Mouse (Mus musculus): ENCODE data around the gene Dcun1d2. TPM values are rescaled to one million over a fixed set of nuclear protein-coding genes. Genes with fewer than 3 reads are reported as not detected.

Gene Dcun1d2
- polyA plus RNA-seq, 1 experiment from 2014 or later, result 14.4 TPM

DNA sequence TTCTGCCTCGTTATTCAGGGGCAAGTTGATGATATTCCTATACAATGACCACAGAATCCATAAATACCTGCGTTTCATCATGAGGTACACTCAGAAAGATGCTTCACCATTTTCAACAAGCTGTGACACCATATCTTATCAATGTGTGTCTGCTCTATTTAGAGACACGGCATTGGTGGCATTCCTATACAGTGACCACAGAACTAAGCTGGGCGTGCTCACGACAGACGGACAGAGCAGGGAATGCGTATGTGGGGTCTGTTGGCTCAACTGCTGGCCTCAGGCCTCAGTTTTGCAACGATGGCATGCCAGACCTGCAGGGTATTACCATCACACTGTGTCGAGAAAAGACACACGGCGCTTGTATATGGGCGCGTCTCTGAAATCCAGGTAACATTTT is 35.1 kb downstream of the Dcun1d2 start:
- H3K36me3 ChIP-seq, result peaks cover 24% of the 10 kb centered on the region
- H3K4me1 ChIP-seq, result no peaks in the 10 kb centered on the region
- no peaks in the 10 kb centered on the region for H3K9me3 ChIP-seq (replicated peaks)
- no peak overlapping the region for H3K4me2 ChIP-seq
- no peak overlapping the region for H3K27ac ChIP-seq
- WGBS (ENCODE audit: insufficient replicate concordance), result 73% methylated on average over 13 of the region's 13 CpGs
- no peak overlapping the region for H3K4me3 ChIP-seq
- no peak overlapping the region for H3K9ac ChIP-seq
- ATAC-seq, result no peak
- H3K27me3 ChIP-seq (replicated peaks), result no peaks in the 10 kb centered on the region; the same call in 1 of the 2 replicates

DNA sequence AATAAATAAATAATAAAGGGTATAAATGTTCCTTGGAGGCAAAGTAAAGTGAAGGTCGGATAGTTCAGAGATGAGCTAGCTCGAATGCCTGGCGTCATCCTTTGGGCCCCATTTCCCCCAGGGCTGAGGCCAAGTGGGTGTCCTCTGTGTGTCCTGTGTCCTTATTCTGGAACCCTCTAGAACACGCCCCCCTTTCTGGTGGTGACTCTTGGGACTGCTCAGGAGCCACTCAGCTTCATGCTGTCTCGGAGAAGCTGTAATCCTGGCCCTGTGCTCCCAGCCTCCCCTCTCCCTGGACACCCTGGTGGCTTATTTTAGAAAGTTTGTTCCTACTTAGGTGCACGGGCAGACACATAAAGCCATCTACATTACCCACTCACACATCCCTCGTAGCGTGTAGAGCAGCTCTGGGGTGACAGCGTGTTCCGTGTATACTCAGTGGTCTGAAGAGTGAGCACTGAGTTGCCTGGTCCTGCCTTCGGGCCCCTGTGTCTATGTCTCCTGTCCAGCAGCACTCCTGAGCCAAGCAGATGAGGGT is 43.5 kb downstream of the Dcun1d2 start:
- Histone ChIP-seq H3K4me2 (no peak overlapping the region), H3K4me1 (no peaks in the 10 kb centered on the region), H3K27ac (no peak overlapping the region), H3K4me3 (no peak overlapping the region), H3K36me3 (no peaks in the 10 kb centered on the region), H3K9ac (no peak overlapping the region), H3K27me3 (replicated peaks) (peaks cover 18% of the 10 kb centered on the region; the same call in 1 of the 2 replicates), H3K9me3 (replicated peaks) (no peaks in the 10 kb centered on the region)
- 70% methylated on average over 11 of the region's 11 CpGs for WGBS (ENCODE audit: insufficient replicate concordance)
- no peak for ATAC-seq

DNA sequence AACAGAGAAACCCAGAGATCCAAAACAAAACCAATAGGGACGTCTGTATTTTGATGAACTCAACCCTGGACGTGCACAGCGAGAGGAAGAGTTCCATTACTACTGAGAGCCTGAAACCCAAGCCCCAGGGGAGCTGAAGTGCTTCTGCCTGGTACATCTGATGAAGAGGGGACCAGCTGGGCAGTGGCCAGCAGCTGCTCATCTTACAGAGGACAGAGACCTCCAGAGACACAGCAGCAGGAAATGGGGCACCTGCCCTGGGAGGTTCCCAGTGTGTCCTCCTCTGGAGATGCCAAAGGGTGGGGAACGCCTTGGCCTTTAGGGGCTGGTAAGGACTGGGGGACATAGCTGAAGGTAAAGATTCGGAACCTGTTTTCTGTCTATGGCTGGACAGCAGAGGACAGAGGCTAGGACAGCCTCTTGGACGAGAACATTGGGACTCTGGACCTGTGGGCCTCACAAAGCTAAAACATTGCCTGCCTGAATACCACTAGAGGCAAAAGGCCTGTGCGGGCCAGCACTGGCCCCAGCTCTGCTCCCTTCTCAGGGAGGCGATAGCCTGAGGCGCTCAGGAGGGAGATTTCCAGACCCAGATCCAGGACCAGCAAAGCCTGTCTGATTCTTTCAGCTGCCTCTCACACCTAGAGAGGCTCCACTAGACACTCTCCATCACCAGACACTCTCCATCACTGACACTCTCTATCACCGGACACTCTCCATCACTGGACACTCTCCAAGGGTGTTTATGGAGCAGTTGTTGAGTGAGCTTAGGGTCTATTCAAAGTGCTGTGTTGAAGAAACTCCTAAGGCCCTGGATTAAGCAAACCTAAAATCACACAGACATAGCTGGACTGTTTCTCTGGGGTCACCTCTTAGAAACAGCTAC is 44.7 kb downstream of the Dcun1d2 start:
- H3K9me3 ChIP-seq (replicated peaks), result no peaks in the 10 kb centered on the region
- no peak overlapping the region for H3K27ac ChIP-seq
- no peak overlapping the region for H3K4me2 ChIP-seq
- no peaks in the 10 kb centered on the region for H3K4me1 ChIP-seq
- peaks cover 18% of the 10 kb centered on the region; the same call in 1 of the 2 replicates for H3K27me3 ChIP-seq (replicated peaks)
- H3K4me3 ChIP-seq, result no peak overlapping the region
- H3K9ac ChIP-seq, result no peak overlapping the region
- ATAC-seq, result no peak
- no peaks in the 10 kb centered on the region for H3K36me3 ChIP-seq
- 65% methylated on average over 10 of the region's 10 CpGs for WGBS (ENCODE audit: insufficient replicate concordance)

DNA sequence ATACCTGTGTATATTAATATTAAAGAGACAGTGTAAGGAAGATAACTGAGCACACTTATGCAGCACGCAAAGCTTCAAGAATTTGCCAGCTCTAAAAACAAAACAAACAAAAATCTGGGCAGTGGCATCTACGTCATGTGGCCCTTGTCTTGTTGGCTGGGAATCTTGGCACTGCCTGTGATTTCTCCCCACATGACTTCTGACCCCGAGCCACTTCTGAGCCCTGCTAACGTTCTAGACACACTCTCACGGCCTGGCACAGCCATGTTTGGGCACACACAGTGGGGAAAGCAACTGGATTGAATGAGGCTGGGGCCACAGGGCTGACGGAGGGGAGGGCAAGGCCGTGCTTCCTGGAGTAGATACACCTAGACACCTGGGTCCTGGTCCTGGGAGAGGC is 47.2 kb downstream of the Dcun1d2 start:
- Histone ChIP-seq H3K4me3 (no peak overlapping the region), H3K9ac (no peak overlapping the region), H3K27me3 (replicated peaks) (peaks cover 20% of the 10 kb centered on the region; the same call in 1 of the 2 replicates), H3K4me1 (no peaks in the 10 kb centered on the region), H3K9me3 (replicated peaks) (no peaks in the 10 kb centered on the region), H3K4me2 (no peak overlapping the region), H3K36me3 (no peaks in the 10 kb centered on the region), H3K27ac (no peak overlapping the region)
- WGBS (ENCODE audit: insufficient replicate concordance), result 64% methylated on average over 7 of the region's 7 CpGs
- ATAC-seq, result no peak

DNA sequence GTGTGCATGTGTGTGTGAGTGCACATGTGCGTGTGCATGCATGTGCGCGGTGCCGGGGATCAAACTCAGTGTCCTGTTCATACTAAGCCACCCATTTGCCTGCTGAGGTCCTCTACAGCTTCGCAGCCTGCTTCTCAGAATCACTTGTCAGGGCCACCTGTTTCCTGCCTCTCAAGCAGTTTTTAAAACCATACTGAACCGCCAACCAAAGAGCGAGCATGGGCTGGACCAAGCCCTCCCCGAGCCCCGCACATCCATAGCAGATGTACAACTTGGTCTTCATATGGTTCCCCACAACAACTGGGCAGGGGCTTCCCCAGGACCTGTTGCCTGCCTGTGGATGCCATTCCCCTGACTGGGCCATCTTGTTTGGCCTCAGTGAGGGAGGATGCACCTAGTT is 47.9 kb downstream of the Dcun1d2 start:
- peaks cover 25% of the 10 kb centered on the region; the same call in 1 of the 2 replicates for H3K27me3 ChIP-seq (replicated peaks)
- no peak overlapping the region for H3K4me2 ChIP-seq
- no peak overlapping the region for H3K9ac ChIP-seq
- no peaks in the 10 kb centered on the region for H3K9me3 ChIP-seq (replicated peaks)
- H3K27ac ChIP-seq, result no peak overlapping the region
- no peaks in the 10 kb centered on the region for H3K36me3 ChIP-seq
- no peak overlapping the region for H3K4me3 ChIP-seq
- WGBS (ENCODE audit: insufficient replicate concordance), result 75% methylated on average over 9 of the region's 9 CpGs
- H3K4me1 ChIP-seq, result no peaks in the 10 kb centered on the region
- ATAC-seq, result no peak

DNA sequence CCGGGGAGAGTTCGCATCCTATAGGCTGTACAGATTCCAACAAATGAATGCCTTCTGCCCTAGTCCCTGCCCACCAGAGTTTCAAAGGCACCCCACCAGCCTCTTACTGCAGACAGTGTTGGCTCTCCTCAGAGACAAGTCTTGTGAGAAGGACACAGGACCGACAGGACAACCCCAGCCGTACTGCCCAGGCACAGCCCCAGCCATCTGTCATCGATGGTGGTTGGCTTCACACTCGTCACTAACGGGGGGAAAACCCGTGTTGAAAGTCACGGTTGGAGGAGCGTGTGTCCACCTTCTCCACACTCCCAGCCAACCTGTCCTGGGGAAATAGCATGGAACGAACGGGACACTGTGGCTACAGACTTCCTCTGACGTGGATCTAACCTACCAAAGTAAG is 53.1 kb downstream of the Dcun1d2 start:
- peaks cover 36% of the 10 kb centered on the region for H3K27me3 ChIP-seq (replicated peaks)
- 74% methylated on average over 13 of the region's 13 CpGs for WGBS (ENCODE audit: insufficient replicate concordance)
- no peaks in the 10 kb centered on the region for H3K36me3 ChIP-seq
- ATAC-seq, result no peak
- H3K4me3 ChIP-seq, result no peak overlapping the region
- H3K9me3 ChIP-seq (replicated peaks), result no peaks in the 10 kb centered on the region
- no peak overlapping the region for H3K27ac ChIP-seq
- H3K9ac ChIP-seq, result no peak overlapping the region
- no peaks in the 10 kb centered on the region for H3K4me1 ChIP-seq
- H3K4me2 ChIP-seq, result no peak overlapping the region

DNA sequence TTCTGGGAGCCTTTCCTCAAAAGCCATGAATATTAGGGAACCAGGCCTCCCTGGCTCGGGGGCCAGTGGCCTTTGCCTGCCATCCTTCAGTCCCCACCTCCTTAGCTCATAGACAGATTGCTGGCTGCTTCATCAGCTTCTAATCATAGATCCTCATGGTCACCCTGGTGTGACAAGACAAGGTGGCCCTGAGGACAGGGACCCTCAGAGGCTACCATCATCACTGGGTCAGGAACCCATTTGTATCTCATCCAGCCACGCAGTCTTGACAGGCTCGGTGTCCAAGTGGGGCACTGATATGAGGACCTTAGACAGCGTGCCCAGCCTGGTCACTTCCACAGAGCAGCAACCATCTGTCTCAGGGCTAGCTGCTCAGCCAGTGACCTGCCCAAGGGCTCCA is 57.5 kb downstream of the Dcun1d2 start:
- Histone ChIP-seq H3K9me3 (replicated peaks) (no peaks in the 10 kb centered on the region), H3K4me2 (no peak overlapping the region), H3K9ac (no peak overlapping the region), H3K27me3 (replicated peaks) (peaks cover 45% of the 10 kb centered on the region), H3K36me3 (no peaks in the 10 kb centered on the region), H3K27ac (no peak overlapping the region), H3K4me3 (no peak overlapping the region), H3K4me1 (no peaks in the 10 kb centered on the region)
- no peak for ATAC-seq
- 72% methylated on average over 4 of the region's 4 CpGs for WGBS (ENCODE audit: insufficient replicate concordance)

DNA sequence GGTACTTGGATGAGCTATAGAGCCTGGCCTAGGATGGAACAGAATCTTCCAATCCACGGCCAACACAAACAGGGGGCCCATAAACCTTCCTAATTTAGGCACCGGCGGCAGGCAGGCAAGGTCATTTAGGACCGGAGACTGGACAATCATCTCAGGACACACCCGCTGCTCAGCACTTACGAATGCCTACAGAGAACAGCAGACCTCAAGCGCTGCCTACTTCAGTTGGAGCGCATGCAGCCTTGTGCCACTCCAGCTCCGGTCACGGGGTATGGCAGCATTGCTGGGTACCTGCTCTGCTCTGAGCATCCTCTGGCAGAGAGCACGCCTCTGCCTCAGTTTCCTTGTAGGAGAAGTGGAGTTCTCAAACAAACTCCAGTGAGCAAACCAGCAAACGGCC is 58.1 kb downstream of the Dcun1d2 start:
- no peak overlapping the region for H3K4me3 ChIP-seq
- H3K9ac ChIP-seq, result no peak overlapping the region
- H3K27ac ChIP-seq, result no peak overlapping the region
- no peaks in the 10 kb centered on the region for H3K9me3 ChIP-seq (replicated peaks)
- 77% methylated on average over 12 of the region's 12 CpGs for WGBS (ENCODE audit: insufficient replicate concordance)
- H3K4me1 ChIP-seq, result no peaks in the 10 kb centered on the region
- H3K36me3 ChIP-seq, result no peaks in the 10 kb centered on the region
- no peak overlapping the region for H3K4me2 ChIP-seq
- peaks cover 45% of the 10 kb centered on the region for H3K27me3 ChIP-seq (replicated peaks)
- no peak for ATAC-seq

DNA sequence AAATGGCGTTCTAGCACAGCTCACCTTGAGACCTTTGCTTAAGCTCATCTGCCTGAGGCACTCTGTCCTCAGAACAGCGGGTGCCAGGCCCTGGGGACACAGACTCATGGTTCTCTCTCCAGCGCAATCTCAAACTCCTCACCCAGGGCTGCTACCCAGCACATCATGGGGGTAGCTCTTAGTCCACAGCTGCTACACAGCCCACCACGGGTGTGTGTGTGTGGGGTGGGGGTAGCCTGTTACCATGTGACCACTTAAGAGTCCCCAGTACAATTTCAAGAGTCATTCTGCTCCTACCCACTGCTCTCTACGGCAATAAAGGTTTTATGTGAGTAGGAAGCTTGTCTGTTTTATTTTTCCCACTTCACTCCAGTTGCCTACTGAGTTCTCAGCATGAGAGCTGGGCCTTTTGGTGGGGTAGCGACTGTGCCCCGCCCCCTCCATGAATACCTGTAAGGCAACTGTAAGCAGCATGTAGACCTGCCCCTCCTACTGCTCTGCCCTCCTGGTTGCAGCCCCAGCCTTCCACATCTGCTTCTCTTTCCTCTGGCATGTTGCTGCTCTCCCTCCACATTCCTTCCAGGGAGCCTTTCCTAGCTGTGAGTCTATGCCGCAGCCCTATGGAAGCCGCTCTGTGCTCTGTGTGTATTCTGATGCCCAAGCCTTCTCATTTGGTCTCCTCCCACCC is 58.9 kb downstream of the Dcun1d2 start:
- no peak overlapping the region for H3K4me3 ChIP-seq
- no peaks in the 10 kb centered on the region for H3K9me3 ChIP-seq (replicated peaks)
- no peaks in the 10 kb centered on the region for H3K36me3 ChIP-seq
- peaks cover 45% of the 10 kb centered on the region for H3K27me3 ChIP-seq (replicated peaks)
- H3K9ac ChIP-seq, result no peak overlapping the region
- H3K4me1 ChIP-seq, result no peaks in the 10 kb centered on the region
- no peak for ATAC-seq
- H3K27ac ChIP-seq, result no peak overlapping the region
- no peak overlapping the region for H3K4me2 ChIP-seq
- 43% methylated on average over 9 of the region's 9 CpGs for WGBS (ENCODE audit: insufficient replicate concordance)

DNA sequence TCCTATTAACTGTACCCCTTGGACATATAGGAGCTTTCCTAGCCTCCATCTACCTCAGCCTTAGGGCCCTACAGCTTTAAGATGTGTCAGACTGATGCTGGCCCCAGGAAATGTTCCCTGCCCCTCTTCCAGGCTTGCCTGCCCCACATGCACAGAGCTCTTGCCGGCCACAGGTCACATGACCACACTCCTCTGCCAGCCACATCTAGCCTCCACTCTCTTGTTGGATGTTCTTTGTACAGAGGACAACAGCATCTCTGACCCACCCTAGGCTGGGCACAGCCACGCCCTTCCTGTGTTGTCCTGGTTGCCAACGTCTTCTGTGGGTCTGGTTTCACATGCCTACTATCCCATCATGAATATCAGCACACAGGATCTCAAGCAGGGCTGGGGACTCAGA is 60.7 kb downstream of the Dcun1d2 start:
- no peaks in the 10 kb centered on the region for H3K9me3 ChIP-seq (replicated peaks)
- peaks cover 53% of the 10 kb centered on the region for H3K27me3 ChIP-seq (replicated peaks)
- no peaks in the 10 kb centered on the region for H3K4me1 ChIP-seq
- H3K27ac ChIP-seq, result no peak overlapping the region
- WGBS (ENCODE audit: insufficient replicate concordance), result 32% methylated on average over 3 of the region's 3 CpGs
- no peak overlapping the region for H3K4me2 ChIP-seq
- no peak overlapping the region for H3K9ac ChIP-seq
- H3K4me3 ChIP-seq, result no peak overlapping the region
- ATAC-seq, result no peak
- H3K36me3 ChIP-seq, result no peaks in the 10 kb centered on the region

DNA sequence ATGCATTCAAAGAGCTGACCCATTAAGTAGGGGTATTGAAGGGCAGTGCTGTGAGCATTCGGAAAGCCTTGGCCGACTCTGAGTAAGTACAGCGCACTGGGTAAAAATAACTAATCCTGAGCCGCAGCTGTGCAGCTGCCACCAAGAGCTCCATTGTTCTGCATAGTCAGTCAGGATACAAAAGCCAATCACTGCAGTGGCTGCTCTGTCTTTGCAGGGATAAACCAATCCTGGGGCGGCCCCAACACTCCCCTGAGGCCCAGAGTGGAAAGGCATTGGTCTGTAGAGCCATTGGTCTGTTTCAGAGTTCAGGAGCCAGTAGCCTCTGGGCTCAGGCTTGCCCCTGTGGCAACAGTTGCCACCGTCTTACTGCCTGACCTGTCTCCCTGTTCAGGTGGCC is 61.6 kb downstream of the Dcun1d2 start:
- WGBS (ENCODE audit: insufficient replicate concordance), result 69% methylated on average over 6 of the region's 6 CpGs
- Histone ChIP-seq H3K4me3 (no peak overlapping the region), H3K4me1 (no peaks in the 10 kb centered on the region), H3K27me3 (replicated peaks) (peaks cover 62% of the 10 kb centered on the region), H3K36me3 (no peaks in the 10 kb centered on the region), H3K27ac (no peak overlapping the region), H3K9me3 (replicated peaks) (no peaks in the 10 kb centered on the region), H3K9ac (no peak overlapping the region), H3K4me2 (no peak overlapping the region)
- ATAC-seq, result no peak

DNA sequence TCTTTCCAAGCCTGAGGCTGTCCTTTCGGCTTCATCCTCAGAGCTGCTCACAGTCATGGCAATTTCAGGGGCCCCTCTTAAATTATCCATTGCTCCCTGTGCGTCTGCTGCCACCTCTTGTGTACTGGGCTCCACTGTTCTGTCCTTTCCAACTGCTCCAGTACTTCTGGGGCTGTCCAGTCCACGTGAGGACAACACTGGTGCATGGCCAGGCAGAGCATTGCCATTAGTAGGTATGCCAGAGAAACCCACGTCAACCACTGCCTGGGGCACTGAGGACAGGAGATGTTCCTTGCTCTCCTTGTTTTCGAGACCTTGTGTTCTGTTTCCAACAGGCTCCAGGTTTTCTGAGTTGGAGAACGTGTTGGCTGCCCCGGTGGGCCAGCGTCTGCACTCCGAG is 63.5 kb downstream of the Dcun1d2 start:
- Histone ChIP-seq H3K36me3 (no peaks in the 10 kb centered on the region), H3K9ac (no peak overlapping the region), H3K4me3 (no peak overlapping the region), H3K27me3 (replicated peaks) (peaks cover 70% of the 10 kb centered on the region), H3K9me3 (replicated peaks) (no peaks in the 10 kb centered on the region), H3K4me2 (no peak overlapping the region), H3K4me1 (no peaks in the 10 kb centered on the region), H3K27ac (no peak overlapping the region)
- 67% methylated on average over 9 of the region's 9 CpGs for WGBS (ENCODE audit: insufficient replicate concordance)
- no peak for ATAC-seq

Measured in liver, embryonic 12.5 days (tissue).